Mouse (Mus musculus) small intestine, adult 2 months (tissue): ENCODE data around the gene Cdipt. TPM values are rescaled to one million over a fixed set of nuclear protein-coding genes. Genes with fewer than 3 reads are reported as not detected.

Experiments used
- H3K27ac ChIP-seq: fragments of 200-500 bp; 2 replicates; pipeline ENCODE4 v1.5.1; 2012; ENCODE audit warnings: low read depth, low read length, control low read depth, inconsistent platforms; ENCODE audit not compliant: insufficient read depth
- H3K27me3 ChIP-seq: fragments of 200-500 bp; 2 replicates; pipeline ENCODE4 v1.6.1; 2012; ENCODE audit warnings: mild to moderate bottlenecking, moderate library complexity, low read length, inconsistent platforms; ENCODE audit not compliant: control insufficient read depth, insufficient read depth
- H3K36me3 ChIP-seq: fragments of 200-500 bp; 2 replicates; pipeline ENCODE4 v1.6.1; 2012; ENCODE audit warnings: mild to moderate bottlenecking, low read length, control low read depth, inconsistent platforms; ENCODE audit not compliant: control insufficient read depth, insufficient read depth
- H3K4me1 ChIP-seq: fragments of 200-500 bp; 2 replicates; pipeline ENCODE4 v1.6.1; 2012; ENCODE audit warnings: low read length, inconsistent platforms, mixed read lengths; ENCODE audit not compliant: control insufficient read depth, insufficient read depth, insufficient read length
- H3K4me3 ChIP-seq: fragments of 200-500 bp; 2 replicates; pipeline ENCODE4 v1.5.1; 2012; ENCODE audit warnings: low read depth, mild to moderate bottlenecking, control low read depth, inconsistent platforms, low read length, moderate library complexity
- CTCF ChIP-seq: fragments of 200-500 bp; IDR thresholded peaks from 2 replicates; pipeline ENCODE4 v1.5.1; 2012; ENCODE audit warnings: low read depth, mild to moderate bottlenecking, control low read depth, inconsistent platforms, low read length, moderate library complexity, mixed read lengths; ENCODE audit not compliant: insufficient replicate concordance, insufficient read length; ENCODE audit errors: extremely low read depth
- POLR2A ChIP-seq: fragments of 200-500 bp; IDR thresholded peaks from 2 replicates; pipeline ENCODE4 v1.6.1; 2012; ENCODE audit warnings: low read depth, mild to moderate bottlenecking, control low read depth, inconsistent platforms, low read length, moderate library complexity
- WGBS: fragments of 180-500 bp; shearing (Covaris S2); methylation state at CpG from one replicate; pipeline ENCODE4 v1.1.7; 2018; 5-methylcytosine and 5-hydroxymethylcytosine counted together
- polyA plus RNA-seq: library from polyadenylated mRNA; depleted of rRNA; stranded (reverse); fragments of >200 nt; gene quantifications from 2 replicates; pipeline ENCODE4 v1.2.3, GENCODE M21; 2012; rRNA removed

Cdipt gene
- polyA plus RNA-seq: 157 and 467 TPM in 2 replicates

GRCm38 (mm10) chr7:126975893-126975949, at the start of gene Cdipt:
TSS of gene Cdipt (plus strand) at chr7:126975914.
- TF ChIP-seq CTCF (no peak), POLR2A (no peak)
- Histone ChIP-seq H3K4me1 (peaks cover 16% of the 10 kb centered on the region), H3K27me3 (no peaks in the 10 kb centered on the region), H3K36me3 (peaks cover 26% of the 10 kb centered on the region), H3K27ac (peak within 1 kb of the TSS; percentile 99), H3K4me3 (peak within 1 kb of the TSS; percentile 90)
- WGBS: 0% methylated on average over 1 of the region's 1 CpGs

- Histone ChIP-seq H3K4me1 (peaks cover 13% of the 10 kb centered on the region; the same call in 1 of the 2 replicates), H3K27me3 (no peaks in the 10 kb centered on the region), H3K36me3 (peaks cover 7% of the 10 kb centered on the region), H3K27ac (no peak overlapping the region), H3K4me3 (no peak overlapping the region)
- TF ChIP-seq CTCF: no peak
- no peak for TF ChIP-seq POLR2A
- WGBS: 41% methylated on average over 3 of the region's 3 CpGs
Measured at GRCm38 (mm10) chr7:126926299-126926698, 49.4 kb upstream of the Cdipt start.

- peak within 1 kb of the TSS; percentile 83 for H3K4me3 ChIP-seq
- 2% methylated on average over 56 of the region's 56 CpGs for WGBS
- no peaks in the 10 kb centered on the region for H3K27me3 ChIP-seq
- peaks cover 3% of the 10 kb centered on the region; the same call in 1 of the 2 replicates for H3K4me1 ChIP-seq
- H3K27ac ChIP-seq: peak within 1 kb of the TSS; percentile 48
- TF ChIP-seq POLR2A (peak; percentile 42), CTCF (no peak)
- H3K36me3 ChIP-seq: peaks cover 12% of the 10 kb centered on the region
Measured at GRCm38 (mm10) chr7:126928384-126929037, 47.2 kb upstream of the Cdipt start, which contains the start of gene Kctd13. TSS of gene Kctd13 (plus strand) at chr7:126928879.

GRCm38 (mm10) chr7:126929046-126929445, 46.7 kb upstream of the Cdipt start:
- Histone ChIP-seq H3K27ac (no peak overlapping the region), H3K4me3 (peak overlapping the region; percentile 83), H3K36me3 (peaks cover 12% of the 10 kb centered on the region), H3K27me3 (no peaks in the 10 kb centered on the region), H3K4me1 (peaks cover 3% of the 10 kb centered on the region; the same call in 1 of the 2 replicates)
- TF ChIP-seq POLR2A (no peak), CTCF (no peak)
- WGBS: under 1% methylated on average over 27 of the region's 27 CpGs

- Histone ChIP-seq H3K27ac (no peak overlapping the region), H3K4me3 (no peak overlapping the region), H3K36me3 (peaks cover 18% of the 10 kb centered on the region), H3K4me1 (peaks cover 3% of the 10 kb centered on the region; the same call in 1 of the 2 replicates), H3K27me3 (no peaks in the 10 kb centered on the region)
- TF ChIP-seq POLR2A: no peak
- no peak for TF ChIP-seq CTCF
- 87% methylated on average over 2 of the region's 2 CpGs for WGBS
Measured at GRCm38 (mm10) chr7:126932652-126933051, 43.1 kb upstream of the Cdipt start.

- Histone ChIP-seq H3K4me1 (peaks cover 8% of the 10 kb centered on the region), H3K27ac (no peak overlapping the region), H3K36me3 (peaks cover 13% of the 10 kb centered on the region), H3K4me3 (no peak overlapping the region), H3K27me3 (no peaks in the 10 kb centered on the region)
- TF ChIP-seq CTCF: no peak
- 44% methylated on average over 6 of the region's 6 CpGs for WGBS
Measured at GRCm38 (mm10) chr7:126941171-126941570, 34.5 kb upstream of the Cdipt start.

GRCm38 (mm10) chr7:126941801-126942200, 33.9 kb upstream of the Cdipt start:
- no peaks in the 10 kb centered on the region for H3K27me3 ChIP-seq
- no peak overlapping the region for H3K4me3 ChIP-seq
- peaks cover 8% of the 10 kb centered on the region for H3K4me1 ChIP-seq
- peaks cover 11% of the 10 kb centered on the region; the same call in 1 of the 2 replicates for H3K36me3 ChIP-seq
- 82% methylated on average over 5 of the region's 5 CpGs for WGBS
- no peak for TF ChIP-seq POLR2A
- TF ChIP-seq CTCF: no peak
- H3K27ac ChIP-seq: no peak overlapping the region
